Mouse (Mus musculus) left cerebral cortex, adult 11 months (tissue): ENCODE measurements around the gene Pofut2.
"Not testable (repeated sequence)": the region's sequence is repeated elsewhere in the genome, so short reads cannot be mapped to it uniquely, and the experiment has no call there.

ENCODE experiments used
- DNase-seq: peaks from one replicate; pipeline ENCODE4 v3.0.0; 2022; ENCODE audit warnings: low spot score

Gene Pofut2

GRCm38 (mm10) chr10:77272980-77273730 is 14.1 kb downstream of the Pofut2 start:
- DNase-seq: no peak

- DNase-seq: no peak
These were observed 14.8 kb downstream of the Pofut2 start for GRCm38 (mm10) chr10:77273798-77274197.

GRCm38 (mm10) chr10:77282085-77282484 is 23.1 kb downstream of the Pofut2 start:
- not testable (repeated sequence) for DNase-seq

GRCm38 (mm10) chr10:77282822-77283221 is 23.8 kb downstream of the Pofut2 start:
- DNase-seq: peak; percentile 42

- DNase-seq: no peak
These were observed 25.8 kb downstream of the Pofut2 start for GRCm38 (mm10) chr10:77284832-77285231.

GRCm38 (mm10) chr10:77287626-77288025 is 28.6 kb downstream of the Pofut2 start:
- no peak for DNase-seq

- DNase-seq: no peak
These were observed 29.7 kb downstream of the Pofut2 start for GRCm38 (mm10) chr10:77288639-77289195.

GRCm38 (mm10) chr10:77289559-77289958 is 30.5 kb downstream of the Pofut2 start:
- DNase-seq: no peak

GRCm38 (mm10) chr10:77290624-77291366 is 31.8 kb downstream of the Pofut2 start:
- no peak for DNase-seq

- DNase-seq: no peak
These were observed 35.7 kb downstream of the Pofut2 start for GRCm38 (mm10) chr10:77294691-77295090.

- DNase-seq: no peak
These were observed 39.6 kb downstream of the Pofut2 start for GRCm38 (mm10) chr10:77298621-77299020.

GRCm38 (mm10) chr10:77299194-77299593 is 40.2 kb downstream of the Pofut2 start:
- DNase-seq: no peak

GRCm38 (mm10) chr10:77300237-77300933 is 41.4 kb downstream of the Pofut2 start:
- DNase-seq: no peak

- no peak for DNase-seq
These were observed 41.9 kb downstream of the Pofut2 start for GRCm38 (mm10) chr10:77300934-77301297.

GRCm38 (mm10) chr10:77304362-77304761 is 45.3 kb downstream of the Pofut2 start:
- no peak for DNase-seq

- no peak for DNase-seq
These were observed 46.0 kb downstream of the Pofut2 start for GRCm38 (mm10) chr10:77304840-77305533.

GRCm38 (mm10) chr10:77305766-77306165 is 46.7 kb downstream of the Pofut2 start:
- DNase-seq: no peak

GRCm38 (mm10) chr10:77308978-77309377 is 50.0 kb downstream of the Pofut2 start:
- no peak for DNase-seq

- no peak for DNase-seq
These were observed 55.8 kb downstream of the Pofut2 start for GRCm38 (mm10) chr10:77314711-77315266.

- peak; percentile 35 for DNase-seq
These were observed 56.7 kb downstream of the Pofut2 start for GRCm38 (mm10) chr10:77315682-77316081.
